8 mouse cellular contexts compared by ENCODE assay signal in genomic region chr1:91250415-91251147, GRCm38 (mm10). TPM values are rescaled to one million over a fixed set of nuclear protein-coding genes. Genes with fewer than 3 reads are reported as not detected.
DNase-seq lines count a peak whose midpoint lies in the region; ATAC-seq and TF ChIP-seq lines count a peak whose summit lies in the region.

No protein-coding gene starts in this region.

- no peak for TF ChIP-seq POLR2A in embryonic fibroblast, embryonic 13.5 days (IDR thresholded peaks at IDR 0.05; ENCODE audit: low read depth, low read length)
- TF ChIP-seq POLR2A in liver, adult 2 months (IDR thresholded peaks at IDR 0.05; ENCODE audit: extremely low read depth, insufficient read depth, low read length), result no peak

- no peak for TF ChIP-seq CTCF in embryonic fibroblast, embryonic 13.5 days (IDR thresholded peaks at IDR 0.05; ENCODE audit: borderline replicate concordance, insufficient read depth, low read length)
- no peak for TF ChIP-seq CTCF in liver, adult 2 months (IDR thresholded peaks at IDR 0.05; ENCODE audit: low read depth, low read length)

- WGBS in hindbrain, embryonic 10.5 days, result under 1% methylated on average over 70 of the region's 70 CpGs
- WGBS in liver, adult 2 months, result under 1% methylated on average over 70 of the region's 70 CpGs
- WGBS in neural tube, embryonic 12.5 days, result 1% methylated on average over 70 of the region's 70 CpGs

- H3K4me2 ChIP-seq in neural tube, embryonic 12.5 days (replicated peaks), result peak overlapping the region; percentile 91

- no peak; the same call in 1 of the 2 replicates for ATAC-seq in neural tube, embryonic 12.5 days (ENCODE audit: low FRiP score, low read depth)

- H3K27me3 ChIP-seq in hindbrain, embryonic 10.5 days (ENCODE audit: insufficient read depth, poor library complexity, severe bottlenecking), result no peaks in the 10 kb centered on the region
- H3K27me3 ChIP-seq in liver, adult 2 months (ENCODE audit: control insufficient read depth, insufficient read depth, low read length), result no peaks in the 10 kb centered on the region
- H3K27me3 ChIP-seq in neural tube, embryonic 12.5 days (replicated peaks), result no peaks in the 10 kb centered on the region

- H3K27ac ChIP-seq in embryonic fibroblast, embryonic 13.5 days (ENCODE audit: insufficient read depth, low read length), result peak overlapping the region; percentile 48
- peak overlapping the region; percentile 93 for H3K27ac ChIP-seq in hindbrain, embryonic 10.5 days
- H3K27ac ChIP-seq in liver, adult 2 months (replicated peaks; ENCODE audit: insufficient read depth, low read depth, low read length), result peak overlapping the region; percentile 90
- H3K27ac ChIP-seq in neural tube, embryonic 12.5 days, result peak overlapping the region; percentile 37; the same call in 1 of the 2 replicates

- peaks cover 16% of the 10 kb centered on the region for H3K4me1 ChIP-seq in embryonic fibroblast, embryonic 13.5 days (ENCODE audit: control insufficient read depth, insufficient read depth, low read length)
- peaks cover 28% of the 10 kb centered on the region for H3K4me1 ChIP-seq in hindbrain, embryonic 10.5 days (replicated peaks)
- H3K4me1 ChIP-seq in liver, adult 2 months (ENCODE audit: control insufficient read depth, insufficient read depth, low read length), result peaks cover 15% of the 10 kb centered on the region
- peaks cover 26% of the 10 kb centered on the region for H3K4me1 ChIP-seq in neural tube, embryonic 12.5 days

- no peaks in the 10 kb centered on the region for H3K9me3 ChIP-seq in hindbrain, embryonic 10.5 days
- H3K9me3 ChIP-seq in neural tube, embryonic 12.5 days, result no peaks in the 10 kb centered on the region

- H3K9ac ChIP-seq in liver, adult 2 months (ENCODE audit: low read depth, low read length), result peak overlapping the region; percentile 93
- H3K9ac ChIP-seq in neural tube, embryonic 12.5 days, result peak overlapping the region; percentile 98

- peaks cover 30% of the 10 kb centered on the region for H3K79me2 ChIP-seq in liver, adult 2 months (ENCODE audit: control insufficient read depth, insufficient read depth, low read length)

- peak overlapping the region; percentile 92 for H3K4me3 ChIP-seq in embryonic fibroblast, embryonic 13.5 days (ENCODE audit: insufficient read depth, low read length)
- peak overlapping the region; percentile 99 for H3K4me3 ChIP-seq in hindbrain, embryonic 10.5 days
- peak overlapping the region; percentile 86 for H3K4me3 ChIP-seq in liver, adult 2 months (ENCODE audit: insufficient read depth, low read depth, low read length)
- peak overlapping the region; percentile 99 for H3K4me3 ChIP-seq in neural tube, embryonic 12.5 days

- peaks cover 9% of the 10 kb centered on the region; the same call in 1 of the 2 replicates for H3K36me3 ChIP-seq in hindbrain, embryonic 10.5 days
- H3K36me3 ChIP-seq in liver, adult 2 months (ENCODE audit: control insufficient read depth, insufficient read depth, low read length), result 0 out of 2 replicates have a peak, but pooled peaks cover 2% of the 10 kb centered on the region
- no peaks in the 10 kb centered on the region for H3K36me3 ChIP-seq in neural tube, embryonic 12.5 days

- DNase-seq in layer of hippocampus, postnatal 10 days (ENCODE audit: low spot score in 2 of 2), result peak; percentile 28 to 44
- no peak for DNase-seq in layer of hippocampus, adult 11-12 months (ENCODE audit: low spot score)
- DNase-seq in adrenal gland, adult 8-10 months, result peak; percentile 33
- peak; percentile 15 for DNase-seq in hindbrain, embryonic 10.5 days (ENCODE audit: low spot score)
- peak; percentile 66 for DNase-seq in liver, adult 2 months (ENCODE audit: extremely low read depth, low read depth, low spot score)
- peak; percentile 83 for DNase-seq in urinary bladder, adult 2 months (ENCODE audit: low spot score)

RNA-seq across cellular contexts. Expression of gene Ube2f, which starts 0.5 kb away (rescaled TPM):
- total RNA-seq in layer of hippocampus, postnatal 10 days (2021), result 10 to 100 TPM; 49.6 to 55.2 TPM
- 10 to 100 TPM; 57.7 to 87.7 (median 71.3) TPM for total RNA-seq in adrenal gland, adult 8-10 months (2022)
- 59.0 and 71.7 TPM in 2 replicates for polyA plus RNA-seq in embryonic fibroblast, embryonic 13.5 days (2011; ENCODE audit: insufficient read length, low read depth, missing spikeins)
- 86.2 and 87.1 TPM in 2 replicates for polyA plus RNA-seq in hindbrain, embryonic 10.5 days (2016; fragmentation: Nextera tagmentation; extraction: Ambion mirVana)
- total RNA-seq in liver, adult 2 months (2014; rRNA removed), result 17.7 and 23.0 TPM in 2 replicates
- polyA plus RNA-seq in liver, adult 2 months (2012; rRNA removed), result 23.4 and 32.9 TPM in 2 replicates
- polyA plus RNA-seq in neural tube, embryonic 12.5 days (2016; fragmentation: Nextera tagmentation; extraction: Ambion mirVana), result 71.4 and 71.8 TPM in 2 replicates
- 54.3 and 68.9 TPM in 2 replicates for polyA plus RNA-seq in urinary bladder, adult 2 months (2012; rRNA removed)

RNA-seq across cellular contexts. Expression of gene Scly, which starts 47.6 kb away (rescaled TPM):
- 10 to 100 TPM; 12.0 to 12.8 TPM for total RNA-seq in layer of hippocampus, postnatal 10 days (2021)
- 10 to 100 TPM; 31.4 to 42.7 (median 35.8) TPM for total RNA-seq in adrenal gland, adult 8-10 months (2022)
- polyA plus RNA-seq in embryonic fibroblast, embryonic 13.5 days (2011; ENCODE audit: insufficient read length, low read depth, missing spikeins), result 6.4 and 8.7 TPM in 2 replicates
- polyA plus RNA-seq in hindbrain, embryonic 10.5 days (2016; fragmentation: Nextera tagmentation; extraction: Ambion mirVana), result 17.9 and 19.1 TPM in 2 replicates
- total RNA-seq in liver, adult 2 months (2014; rRNA removed), result 50.4 and 52.2 TPM in 2 replicates
- polyA plus RNA-seq in liver, adult 2 months (2012; rRNA removed), result 106 and 110 TPM in 2 replicates
- polyA plus RNA-seq in neural tube, embryonic 12.5 days (2016; fragmentation: Nextera tagmentation; extraction: Ambion mirVana), result 12.8 and 16.1 TPM in 2 replicates
- 21.1 and 21.8 TPM in 2 replicates for polyA plus RNA-seq in urinary bladder, adult 2 months (2012; rRNA removed)

Comparison
In these comparisons a context has a peak if more than half of its experiments do, and no peak if none do; other contexts are left out.
1. H3K27ac ChIP-seq: peak in every context shown above with its lines; median percentile 93 in hindbrain, embryonic 10.5 days; 90 in liver, adult 2 months; 48 in embryonic fibroblast, embryonic 13.5 days; 37 in neural tube, embryonic 12.5 days.